Mouse (Mus musculus) liver, adult (tissue): ENCODE results near the gene Acox3.

Source experiments
- GATA4 ChIP-seq: IDR thresholded peaks from 2 replicates; pipeline ENCODE4 v1.6.1; 2014; ENCODE audit warnings: mild to moderate bottlenecking, low read length; ENCODE audit not compliant: insufficient replicate concordance

The Acox3 gene

DNA sequence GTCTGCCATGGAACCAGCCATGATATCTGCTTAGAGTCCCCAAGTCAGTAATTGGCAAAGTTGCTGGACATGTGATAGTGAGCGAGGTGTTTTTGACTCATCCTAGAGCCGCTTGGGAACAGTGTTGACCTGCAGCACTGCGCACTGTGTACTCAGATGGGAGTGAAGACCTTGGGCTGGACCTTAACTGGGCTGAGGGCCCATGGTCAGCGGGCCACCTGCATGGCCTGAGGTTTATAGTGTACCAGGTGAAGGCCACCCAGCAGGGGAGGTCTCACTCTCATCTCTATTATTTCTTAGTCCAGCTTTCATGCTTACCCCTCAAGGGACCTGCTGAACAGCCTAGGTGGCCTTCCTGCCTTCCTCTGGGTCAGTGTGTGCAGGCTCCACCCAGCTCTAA is 11.9 kb downstream of the Acox3 start:
- no peak for TF ChIP-seq GATA4

DNA sequence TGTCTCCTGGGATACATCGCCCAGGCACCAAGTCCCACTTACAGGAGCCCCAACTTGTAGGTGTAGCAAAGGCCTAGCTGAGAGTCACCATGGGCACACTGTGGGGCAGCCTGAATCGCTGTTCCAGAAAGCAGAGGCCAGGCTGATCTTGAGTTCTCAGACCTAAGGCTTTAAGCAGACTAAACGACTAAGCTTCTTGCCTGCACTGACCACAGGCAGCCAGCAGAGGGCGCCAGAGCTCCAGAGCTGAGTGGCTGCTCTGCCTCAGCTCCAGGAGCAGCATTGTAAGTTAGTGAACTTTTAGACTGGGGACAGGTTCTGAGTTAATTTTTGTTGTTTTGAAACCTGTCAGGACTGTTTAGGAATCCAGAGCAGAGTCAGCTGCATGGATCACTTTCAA is 12.9 kb downstream of the Acox3 start:
- TF ChIP-seq GATA4: no peak

DNA sequence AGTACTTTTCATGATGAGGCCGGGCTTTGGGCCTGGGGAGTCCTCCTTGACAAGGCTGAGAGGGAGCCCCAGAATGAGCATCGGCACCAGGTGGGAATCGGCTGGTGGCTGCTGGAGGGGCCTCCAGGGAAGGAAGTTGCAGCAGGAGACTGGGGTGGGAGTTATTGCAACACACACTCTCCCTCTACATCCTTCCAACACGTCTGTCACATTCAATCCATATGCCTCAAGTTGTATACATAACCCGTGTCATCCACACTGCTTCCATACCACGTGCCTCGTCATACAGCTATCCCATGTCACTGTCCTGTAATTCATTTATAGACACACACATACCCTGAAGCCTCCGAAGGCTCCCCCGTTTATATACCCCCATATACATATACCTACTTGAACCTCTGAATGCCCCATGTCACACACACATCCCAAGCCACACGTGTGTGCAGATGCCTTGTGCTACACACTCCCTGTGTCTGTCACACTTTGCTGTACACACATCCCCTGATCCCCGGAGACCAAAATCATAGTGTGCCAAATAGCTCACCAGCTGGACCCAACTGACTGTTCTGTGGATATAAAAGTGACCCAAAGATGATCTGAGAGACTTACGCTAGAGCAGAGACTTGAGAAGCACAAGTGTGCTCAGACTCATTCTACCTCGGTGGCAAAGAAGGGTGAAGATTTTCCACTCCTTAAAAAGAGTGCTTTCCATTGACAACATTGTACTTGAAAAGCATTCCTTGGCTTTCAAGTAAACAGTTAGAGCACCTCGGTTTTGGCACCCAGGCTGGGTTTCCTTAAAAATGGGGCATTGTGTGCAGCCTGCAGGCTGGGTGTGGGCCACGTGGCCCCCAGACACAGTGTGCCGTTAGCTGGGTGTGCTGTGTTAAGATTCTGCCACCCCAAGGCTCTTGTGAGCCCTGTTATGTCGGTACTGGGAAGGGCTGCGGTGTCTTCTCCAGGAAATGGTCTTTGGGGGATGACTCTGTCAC is 13.6 kb downstream of the Acox3 start:
- no peak for TF ChIP-seq GATA4

DNA sequence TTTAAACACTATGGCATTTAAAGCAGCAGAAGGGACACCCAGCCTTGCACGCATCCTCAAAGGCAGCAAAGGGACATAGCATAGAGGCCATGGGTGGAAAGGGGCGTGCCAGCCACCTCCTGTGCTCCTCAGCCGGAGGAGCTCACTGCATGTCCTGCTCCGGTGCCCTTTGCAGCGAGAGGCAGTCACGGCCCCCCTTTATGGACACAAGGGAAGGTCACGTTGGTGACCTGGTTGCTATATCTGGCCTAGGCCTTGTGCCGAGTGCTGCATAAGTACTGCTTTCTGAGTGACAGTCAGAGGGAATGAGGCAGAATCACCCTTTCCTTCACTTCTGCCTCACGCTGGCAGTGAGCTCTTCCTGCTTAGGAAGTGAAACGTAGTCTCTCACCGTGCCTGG is 17.4 kb downstream of the Acox3 start:
- no peak for TF ChIP-seq GATA4

DNA sequence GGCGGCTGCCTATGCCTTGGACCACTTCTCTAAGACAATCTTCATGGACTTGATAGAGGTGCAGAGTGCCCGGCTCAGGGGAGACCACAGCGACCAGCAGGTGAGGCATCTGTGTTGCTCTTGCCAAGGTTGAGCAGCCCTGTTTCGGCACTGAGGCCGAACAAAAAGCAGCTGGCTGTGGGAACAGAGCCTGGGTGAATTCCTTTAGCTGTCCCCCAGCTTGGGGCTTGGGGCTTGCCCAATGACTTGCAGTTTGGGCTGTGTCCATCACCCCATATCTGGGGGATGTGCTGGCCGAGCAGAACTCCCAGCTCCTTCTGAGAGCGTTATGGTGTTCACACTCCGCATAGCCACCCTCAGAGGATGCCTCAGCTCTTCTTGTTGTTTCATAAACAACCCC is 18.7 kb downstream of the Acox3 start:
- no peak for TF ChIP-seq GATA4

DNA sequence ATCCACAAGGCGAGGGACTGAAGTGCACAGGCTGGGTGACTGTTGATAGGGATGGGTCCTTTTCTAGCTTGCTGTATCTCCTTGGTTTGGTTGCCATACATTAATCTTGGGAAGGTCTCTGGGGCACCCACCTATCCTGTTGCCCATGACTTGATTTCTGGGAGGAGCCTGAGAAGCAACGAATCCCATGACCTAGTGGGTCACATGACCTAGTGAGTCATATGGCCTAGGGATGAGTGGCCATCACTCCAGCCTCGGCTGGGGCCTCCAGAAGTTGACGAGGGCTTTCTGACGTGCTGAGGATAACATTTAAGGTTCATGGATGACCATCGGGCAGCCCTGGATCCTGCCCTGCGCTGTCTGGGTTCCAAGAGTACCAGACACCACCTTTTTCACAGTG is 22.5 kb downstream of the Acox3 start:
- no peak for TF ChIP-seq GATA4

DNA sequence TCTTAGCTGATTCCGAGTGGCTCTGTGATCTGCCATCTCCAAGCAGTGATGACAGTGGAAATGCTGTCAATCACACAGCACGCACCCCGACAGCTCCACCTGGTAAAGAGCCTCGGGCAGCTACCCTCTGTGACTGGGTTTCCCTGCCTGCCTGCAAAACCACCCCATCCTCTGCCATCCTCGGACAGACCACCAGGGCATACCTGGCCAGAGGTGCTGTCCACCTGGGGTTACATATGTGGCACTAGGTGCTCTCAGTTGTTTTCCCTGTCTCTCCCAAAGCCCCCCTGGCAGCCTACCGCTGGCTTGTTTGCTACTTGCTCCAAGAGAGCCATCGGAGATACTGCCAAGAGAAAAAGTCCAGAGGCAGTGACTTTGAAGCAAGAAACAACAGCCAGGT is 24.0 kb downstream of the Acox3 start:
- TF ChIP-seq GATA4: no peak

DNA sequence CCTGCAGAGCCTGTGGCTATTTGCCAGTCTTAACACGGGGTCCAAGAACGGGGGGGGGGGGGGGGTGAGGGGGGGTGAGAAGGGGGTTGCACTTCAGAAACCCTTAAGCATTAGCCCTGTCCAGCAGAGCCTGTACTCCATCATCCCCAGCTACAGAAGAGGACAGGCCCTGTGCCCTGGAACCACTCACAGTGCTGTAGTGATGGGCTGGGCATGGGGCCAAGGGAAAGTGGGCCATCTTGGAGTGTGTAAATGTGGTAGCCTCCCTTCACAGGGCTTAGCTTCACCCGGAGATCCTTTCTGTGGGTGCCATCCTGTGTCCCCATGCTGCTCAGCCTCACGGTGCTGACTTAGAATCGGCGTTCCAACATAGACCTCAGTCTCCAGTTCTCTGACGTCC is 24.9 kb downstream of the Acox3 start:
- TF ChIP-seq GATA4: no peak

DNA sequence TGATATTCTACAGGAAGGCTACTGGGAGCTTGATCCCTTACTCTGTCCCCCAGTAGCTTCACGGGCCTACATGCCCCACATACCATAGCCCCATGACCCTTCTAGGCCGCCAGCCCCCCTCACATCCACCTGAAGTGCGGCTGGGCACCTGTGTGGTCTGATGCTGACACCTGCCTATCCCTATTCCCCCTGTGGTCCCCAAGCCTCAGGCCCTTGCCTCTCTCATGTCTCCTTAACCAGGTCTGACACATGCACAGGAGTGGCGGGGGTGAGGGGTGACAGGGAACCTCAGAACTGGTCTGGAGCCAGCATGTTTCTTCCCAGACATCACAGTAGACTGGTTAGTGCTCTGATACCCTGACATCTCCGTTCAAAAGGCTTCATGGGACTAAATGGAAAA is 25.7 kb downstream of the Acox3 start:
- no peak for TF ChIP-seq GATA4

DNA sequence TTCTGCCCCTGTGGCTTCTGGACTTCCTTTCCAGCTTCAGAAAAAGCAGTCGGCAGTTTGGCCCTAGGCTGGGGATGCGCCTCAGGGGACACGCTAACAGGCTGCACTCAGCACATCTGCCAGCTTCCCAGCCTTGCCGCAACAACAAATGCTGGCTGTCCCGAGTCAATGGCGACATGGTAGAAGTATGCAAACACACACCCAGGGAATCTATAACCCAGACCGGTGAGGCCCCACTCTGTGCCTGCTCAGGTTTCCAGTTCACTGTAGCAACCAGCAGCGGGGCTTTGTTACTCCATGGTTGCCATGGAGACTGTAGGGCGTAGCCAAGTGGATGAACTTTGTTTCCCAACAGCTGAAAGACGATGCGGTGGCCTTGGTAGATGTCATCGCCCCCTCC is 26.5 kb downstream of the Acox3 start:
- no peak for TF ChIP-seq GATA4

DNA sequence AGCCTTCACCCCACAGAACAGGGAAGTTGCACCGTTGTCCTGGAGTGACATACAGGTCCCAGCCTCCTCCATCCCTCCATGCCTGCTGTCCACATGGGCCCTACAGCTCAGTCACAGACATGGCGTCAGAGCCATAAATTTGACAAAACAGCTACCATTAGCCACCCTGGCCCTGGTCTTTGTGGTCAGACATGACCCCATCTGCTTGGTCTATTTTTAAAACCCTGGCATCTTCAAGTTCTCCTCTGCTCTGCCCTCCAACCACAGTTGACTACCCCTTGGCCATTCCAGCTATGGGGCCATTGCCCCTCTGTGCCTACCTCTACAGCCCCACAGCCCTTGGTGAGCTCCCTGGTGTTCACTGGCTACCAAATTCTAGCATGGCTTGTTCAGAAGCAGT is 27.1 kb downstream of the Acox3 start:
- TF ChIP-seq GATA4: no peak

DNA sequence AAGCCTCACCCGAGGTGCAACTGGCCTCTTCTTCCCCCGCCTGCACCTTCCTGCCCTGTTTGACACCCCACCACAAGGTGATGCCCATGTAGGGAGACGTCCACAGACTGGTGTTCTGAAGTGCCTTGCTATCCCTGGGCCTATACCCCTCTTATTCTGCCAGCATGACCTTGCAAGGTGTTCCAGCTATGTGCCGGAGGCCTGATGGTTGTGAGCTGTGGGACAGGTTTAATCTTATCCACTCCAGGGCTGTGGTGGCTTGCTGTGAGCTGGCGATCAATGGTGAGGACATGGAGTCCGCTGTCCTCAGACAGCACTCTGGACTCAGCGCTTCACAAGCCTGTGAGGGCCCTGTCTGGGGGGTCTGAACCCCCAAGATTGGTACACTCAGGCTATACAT is 27.5 kb downstream of the Acox3 start:
- no peak for TF ChIP-seq GATA4

DNA sequence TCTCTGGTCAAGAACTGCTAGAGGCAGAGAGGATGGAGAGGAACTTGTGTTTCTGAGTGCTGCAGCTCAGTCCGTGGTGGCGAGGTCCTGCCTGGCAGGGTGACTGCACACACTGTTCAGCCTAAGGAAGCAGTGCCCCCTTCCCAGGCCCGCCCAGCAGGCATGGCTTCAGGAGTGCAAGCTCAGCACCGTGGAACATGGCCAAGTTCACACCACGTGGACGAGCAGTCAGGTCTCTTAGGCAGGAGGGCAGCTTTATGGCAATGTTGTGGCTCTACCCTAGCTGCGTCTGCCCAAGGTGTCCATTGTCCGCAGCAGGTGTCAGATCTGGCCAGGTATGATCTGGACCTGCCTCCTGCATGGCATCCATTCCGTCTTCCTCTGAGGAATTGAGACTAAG is 28.3 kb downstream of the Acox3 start:
- TF ChIP-seq GATA4: no peak

DNA sequence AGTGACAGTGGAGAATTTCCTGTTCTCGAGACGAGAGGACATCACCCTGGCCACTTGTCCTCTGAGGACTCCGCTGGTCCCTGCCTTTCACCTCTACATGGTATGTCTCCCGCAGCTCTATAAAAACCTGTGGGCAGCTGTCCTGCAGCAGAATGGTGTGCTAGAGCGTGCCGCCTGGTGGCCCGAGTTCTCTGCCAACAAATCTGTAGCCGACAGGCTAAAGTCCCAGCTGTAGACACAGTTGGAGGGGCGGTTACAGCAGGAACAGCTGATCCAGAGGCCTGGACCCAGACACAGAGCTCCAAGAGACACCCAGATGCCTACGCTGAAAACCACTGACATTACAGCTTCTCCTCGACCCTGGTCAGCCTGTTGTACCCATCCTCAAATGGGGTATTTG is 29.1 kb downstream of the Acox3 start:
- TF ChIP-seq GATA4: no peak

DNA sequence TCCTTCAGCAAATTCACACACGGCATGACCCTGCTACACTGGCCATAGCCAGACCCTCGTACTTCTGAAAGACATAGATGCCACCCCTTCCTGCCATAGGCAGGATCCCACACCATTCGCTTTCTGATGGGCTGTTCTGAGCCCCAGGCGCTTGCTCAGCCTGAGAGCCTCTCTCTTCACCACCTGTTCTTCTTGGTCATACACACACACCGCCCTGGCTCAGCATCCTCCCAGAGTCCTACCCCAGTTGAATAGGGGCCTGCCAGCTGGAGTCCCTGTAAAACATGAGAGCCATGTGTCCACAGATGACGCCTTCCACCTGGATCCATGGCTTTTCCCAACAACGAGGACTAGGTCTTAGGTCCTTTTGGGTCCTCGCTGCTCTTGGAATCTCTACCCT is 29.9 kb downstream of the Acox3 start:
- TF ChIP-seq GATA4: no peak

DNA sequence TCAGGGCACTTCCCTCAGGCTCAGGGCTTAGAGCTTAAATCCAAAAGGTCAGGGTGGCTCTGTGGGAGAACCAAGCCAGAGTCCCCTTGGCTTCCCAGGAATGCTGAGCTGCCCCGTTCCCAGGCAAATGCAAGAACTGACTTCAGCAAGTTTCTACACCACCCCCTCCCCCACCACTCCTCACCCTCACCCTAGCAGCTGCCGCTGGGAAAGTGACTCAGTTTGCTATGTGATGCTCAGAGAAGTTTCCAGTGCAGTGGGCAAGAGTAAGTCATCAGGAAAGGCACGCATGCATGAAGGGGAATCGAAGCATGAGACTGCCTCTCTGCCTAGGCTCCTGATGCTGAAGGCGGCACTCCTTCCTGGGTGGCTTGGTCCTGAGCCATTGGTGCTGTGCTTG is 34.1 kb downstream of the Acox3 start:
- TF ChIP-seq GATA4: no peak

DNA sequence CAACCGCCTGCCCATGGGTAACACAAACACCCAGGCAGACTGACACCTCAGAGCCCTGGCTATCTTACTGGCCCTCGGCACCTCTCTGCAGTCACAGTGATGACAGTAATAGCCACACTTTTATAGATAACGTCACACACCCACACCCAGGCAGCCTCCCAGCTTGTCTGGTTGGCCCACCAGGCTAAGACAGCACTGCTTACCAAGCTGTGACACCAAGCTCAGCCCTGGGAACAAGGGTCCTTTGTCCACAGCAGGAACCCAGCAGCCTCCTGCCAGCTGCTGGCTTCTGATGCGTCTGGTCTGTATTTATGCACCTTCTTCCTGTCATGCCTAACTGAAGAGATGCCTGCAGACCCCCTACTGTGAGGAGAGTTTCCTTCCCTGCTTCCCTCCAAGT is 38.3 kb downstream of the Acox3 start:
- no peak for TF ChIP-seq GATA4
